Mouse (Mus musculus) forebrain, embryonic 13.5 days (tissue): ENCODE data around the gene Akr1b8. TPM values are rescaled to one million over a fixed set of nuclear protein-coding genes. Genes with fewer than 3 reads are reported as not detected.

ENCODE experiments used
- ATAC-seq: fragments of 200-750 bp; cut with Nextera tagmentation; 2 replicates; pipeline ENCODE4 v1.8.0; 2017
- H3K27ac ChIP-seq: fragments of 300-500 bp; sonication (generic); 2 replicates; pipeline ENCODE4 v1.5.1; 2015; ENCODE audit warnings: inconsistent platforms, mild to moderate bottlenecking, moderate library complexity
- H3K27me3 ChIP-seq: fragments of 300-500 bp; sonication (generic); 2 replicates; pipeline ENCODE4 v1.6.1; 2015; ENCODE audit warnings: mild to moderate bottlenecking, inconsistent platforms
- H3K36me3 ChIP-seq: fragments of 300-500 bp; sonication (generic); 2 replicates; pipeline ENCODE4 v1.6.1; 2015; ENCODE audit warnings: mild to moderate bottlenecking, inconsistent platforms; ENCODE audit not compliant: poor library complexity, severe bottlenecking
- H3K4me1 ChIP-seq: fragments of 300-500 bp; sonication (generic); 2 replicates; pipeline ENCODE4 v1.6.1; 2015; ENCODE audit warnings: inconsistent platforms
- H3K4me2 ChIP-seq: fragments of 300-500 bp; sonication (generic); 2 replicates; pipeline ENCODE4 v1.6.1; 2015; ENCODE audit warnings: inconsistent platforms, mild to moderate bottlenecking, moderate library complexity
- H3K4me3 ChIP-seq: fragments of 300-500 bp; sonication (generic); 2 replicates; pipeline ENCODE4 v1.5.1; 2015; ENCODE audit warnings: mild to moderate bottlenecking, inconsistent platforms
- H3K9ac ChIP-seq: fragments of 300-500 bp; sonication (generic); 2 replicates; pipeline ENCODE4 v1.6.1; 2015; ENCODE audit warnings: mild to moderate bottlenecking, inconsistent platforms
- H3K9me3 ChIP-seq: fragments of 300-500 bp; sonication (generic); replicated peaks from 2 replicates; pipeline ENCODE4 v1.6.1; 2016; ENCODE audit warnings: inconsistent platforms
- WGBS: fragments of 180-500 bp; shearing (Covaris S2); methylation state at CpG from one replicate; pipeline ENCODE4 v1.1.7; 2015; 5-methylcytosine and 5-hydroxymethylcytosine counted together
- polyA plus RNA-seq: library from polyadenylated mRNA; unstranded; fragments of >200 nt; fragmentation: Nextera tagmentation; extraction: Ambion mirVana; gene quantifications from 2 replicates; pipeline ENCODE4 v1.2.1, GENCODE M21; 2015

Gene Akr1b8
- polyA plus RNA-seq, 1 experiment from 2014 or later: 7.4 TPM

GRCm38 (mm10) chr6:34416521-34416920 lies 62.6 kb downstream of the Akr1b8 start:
- Histone ChIP-seq H3K4me1 (no peaks in the 10 kb centered on the region), H3K4me3 (no peak overlapping the region), H3K9me3 (no peaks in the 10 kb centered on the region), H3K27me3 (no peaks in the 10 kb centered on the region), H3K9ac (no peak overlapping the region), H3K4me2 (no peak overlapping the region), H3K36me3 (no peaks in the 10 kb centered on the region), H3K27ac (no peak overlapping the region)
- WGBS: 93% methylated on average over 2 of the region's 2 CpGs
- no peak for ATAC-seq

Other genes starting within 250 kb of the Akr1b8 start
- gene Slc35b4, start 177.0 kb upstream of the Akr1b8 start, polyA plus RNA-seq: 37.9 and 40.9 TPM in 2 replicates
- 118 and 122 TPM in 2 replicates for gene Akr1b3, start 36.6 kb upstream of the Akr1b8 start, polyA plus RNA-seq
- 7.1 and 8.0 TPM in 2 replicates for gene Akr1b10, start 30.1 kb downstream of the Akr1b8 start, polyA plus RNA-seq
- gene Akr1b7, start 58.2 kb downstream of the Akr1b8 start, polyA plus RNA-seq: not detected in 2 replicates
- 57.8 and 72.7 TPM in 2 replicates for gene Bpgm, start 122.1 kb downstream of the Akr1b8 start, polyA plus RNA-seq
- 73.1 and 79.4 TPM in 2 replicates for gene Cald1, start 244.4 kb downstream of the Akr1b8 start, polyA plus RNA-seq